20 mouse cellular contexts compared by ENCODE assay signal in genomic region chr4:153204764-153205163, GRCm38 (mm10).
"Had no signal": no experiment of that assay in that cellular context is flagged by ENCODE, and none has a peak within 500 bp of the region (broad histone marks: within the 10 kb centered on the region; RNA-seq: fewer than 3 reads in every experiment).

No protein-coding gene starts in this region.

- DNase-seq: kidney, adult 18-20 months; kidney, adult 9 months; kidney, postnatal 25 days; layer of hippocampus, adult 9-11 months; liver, embryonic 13.5 days; lung, embryonic 14.5 days; right cerebral cortex, adult 18-20 months; thymus, adult 18-20 months; thymus, postnatal 36 days had no signal

- H3K27ac ChIP-seq: kidney, postnatal 0 days; layer of hippocampus, adult 2 months; limb, embryonic 10.5 days; limb, embryonic 13.5 days; liver, embryonic 13.5 days; macrophage; midbrain, embryonic 12.5 days; neural tube, embryonic 12.5 days; neural tube, embryonic 15.5 days had no signal

- H3K9me3 ChIP-seq: limb, embryonic 10.5 days; limb, embryonic 13.5 days; midbrain, embryonic 12.5 days; neural tube, embryonic 12.5 days; neural tube, embryonic 15.5 days had no signal

- H3K4me1 ChIP-seq: liver, embryonic 13.5 days had no signal

- H3K36me3 ChIP-seq: limb, embryonic 10.5 days; limb, embryonic 13.5 days; liver, embryonic 13.5 days; midbrain, embryonic 12.5 days; neural tube, embryonic 12.5 days; neural tube, embryonic 15.5 days had no signal

- ATAC-seq: lung, postnatal 0 days; midbrain, embryonic 16.5 days had no signal

- H3K27me3 ChIP-seq: liver, embryonic 13.5 days had no signal

- H3K9ac ChIP-seq: limb, embryonic 13.5 days; liver, embryonic 13.5 days; lung, embryonic 14.5 days; midbrain, embryonic 12.5 days; neural tube, embryonic 12.5 days; neural tube, embryonic 15.5 days had no signal

- H3K4me3 ChIP-seq: layer of hippocampus, adult 2 months; limb, embryonic 10.5 days; limb, embryonic 13.5 days; liver, embryonic 13.5 days; midbrain, embryonic 12.5 days; myocyte; neural tube, embryonic 12.5 days; neural tube, embryonic 15.5 days had no signal

- H3K4me2 ChIP-seq: limb, embryonic 13.5 days; liver, embryonic 13.5 days; lung, embryonic 14.5 days; midbrain, embryonic 12.5 days; neural tube, embryonic 12.5 days; neural tube, embryonic 15.5 days had no signal
